Mouse (Mus musculus) natural killer cell, adult 2 months (primary cell): ENCODE measurements around the gene Ctnnb1.

Source experiments
- DNase-seq, 2 experiments: peaks; one replicate each; pipeline ENCODE4 v3.0.0; 2022; ENCODE audit warnings: low spot score in 2 of 2

Ctnnb1 gene

GRCm38 (mm10) chr9:120961969-120962700, 33.1 kb downstream of the Ctnnb1 start:
- no peak for DNase-seq

- no peak for DNase-seq
Observed at GRCm38 (mm10) chr9:120963104-120963503, 34.1 kb downstream of the Ctnnb1 start.

GRCm38 (mm10) chr9:120963720-120964119, 34.7 kb downstream of the Ctnnb1 start:
- no peak for DNase-seq

- DNase-seq: no peak
Observed at GRCm38 (mm10) chr9:120964224-120964623, 35.2 kb downstream of the Ctnnb1 start.

GRCm38 (mm10) chr9:120965007-120965406, 36.0 kb downstream of the Ctnnb1 start:
- no peak for DNase-seq

GRCm38 (mm10) chr9:120973026-120973515, 44.1 kb downstream of the Ctnnb1 start:
- DNase-seq: no peak

- no peak for DNase-seq
Observed at GRCm38 (mm10) chr9:120974209-120974608, 45.2 kb downstream of the Ctnnb1 start.

GRCm38 (mm10) chr9:120976158-120976557, 47.1 kb downstream of the Ctnnb1 start:
- DNase-seq: no peak

- no peak for DNase-seq
Observed at GRCm38 (mm10) chr9:120976856-120977255, 47.8 kb downstream of the Ctnnb1 start.

- DNase-seq: no peak
Observed at GRCm38 (mm10) chr9:120981777-120982176, 52.8 kb downstream of the Ctnnb1 start.

- DNase-seq: no peak
Observed at GRCm38 (mm10) chr9:120983849-120984248, 54.8 kb downstream of the Ctnnb1 start.

GRCm38 (mm10) chr9:120984509-120984908, 55.5 kb downstream of the Ctnnb1 start:
- DNase-seq: no peak

GRCm38 (mm10) chr9:120985009-120985408, 56.0 kb downstream of the Ctnnb1 start:
- DNase-seq: no peak

GRCm38 (mm10) chr9:120985524-120985923, 56.5 kb downstream of the Ctnnb1 start:
- DNase-seq: no peak

- no peak for DNase-seq
Observed at GRCm38 (mm10) chr9:120986255-120986654, 57.2 kb downstream of the Ctnnb1 start.

GRCm38 (mm10) chr9:120986994-120987393, 58.0 kb downstream of the Ctnnb1 start:
- no peak for DNase-seq

- no peak for DNase-seq
Observed at GRCm38 (mm10) chr9:120988088-120988487, 59.1 kb downstream of the Ctnnb1 start.

- DNase-seq: no peak
Observed at GRCm38 (mm10) chr9:120989806-120990700, 61.0 kb downstream of the Ctnnb1 start.

GRCm38 (mm10) chr9:120991801-120992200, 62.8 kb downstream of the Ctnnb1 start:
- no peak for DNase-seq

GRCm38 (mm10) chr9:120993004-120993403, 64.0 kb downstream of the Ctnnb1 start:
- DNase-seq: no peak

GRCm38 (mm10) chr9:120994223-120995155, 65.5 kb downstream of the Ctnnb1 start:
- no peak for DNase-seq

GRCm38 (mm10) chr9:120998696-120999095, 69.7 kb downstream of the Ctnnb1 start:
- DNase-seq: no peak
